Mouse (Mus musculus): ENCODE data around the gene Serpina3i. TPM values are rescaled to one million over a fixed set of nuclear protein-coding genes. Genes with fewer than 3 reads are reported as not detected.

Gene Serpina3i
- 0.22 TPM in 1 of 2 replicates, not detected in the other for polyA plus RNA-seq (2014; fragmentation: Nextera tagmentation; extraction: Ambion mirVana)

DNA sequence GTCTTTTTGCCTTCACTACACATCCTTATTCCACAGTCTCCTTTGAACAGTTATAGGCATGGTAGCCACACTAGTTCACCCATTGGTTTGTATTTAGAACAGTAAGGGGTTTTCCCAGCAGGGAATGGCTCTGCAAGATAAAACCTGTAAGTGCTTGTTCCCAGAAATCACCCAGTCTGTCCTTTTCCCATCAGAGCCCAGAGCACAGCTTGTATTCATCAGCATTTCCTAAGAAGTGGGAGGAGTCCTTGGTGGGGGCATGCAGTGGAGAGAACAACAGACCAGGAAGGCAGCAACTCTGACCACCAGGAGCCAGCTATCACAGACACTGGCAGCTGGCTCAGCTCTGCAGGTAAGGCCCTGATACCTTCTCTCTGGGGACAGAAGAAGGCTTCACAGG, at the start of gene Serpina3i:
Serpina3i (plus strand) TSS at position 260 of the 400 bp plus-strand sequence.
- no peak within 1 kb of the TSS for H3K4me3 ChIP-seq (ENCODE audit: low read length)
- no peak within 1 kb of the TSS for H3K9ac ChIP-seq (ENCODE audit: low read depth, low read length)
- no peak; the same call in 1 of the 2 replicates for ATAC-seq (ENCODE audit: low FRiP score, low TSS enrichment)
- no peak within 1 kb of the TSS for H3K4me2 ChIP-seq (replicated peaks; ENCODE audit: low read depth, low read length)
- no peaks in the 10 kb centered on the region for H3K9me3 ChIP-seq (ENCODE audit: control insufficient read depth, low read length)
- no peaks in the 10 kb centered on the region for H3K36me3 ChIP-seq (ENCODE audit: control insufficient read depth, insufficient read depth, low read length)
- H3K4me1 ChIP-seq (ENCODE audit: control insufficient read depth, insufficient read depth, low read length): no peaks in the 10 kb centered on the region
- no peak within 1 kb of the TSS for H3K27ac ChIP-seq (ENCODE audit: low read depth, low read length)
- H3K27me3 ChIP-seq (ENCODE audit: control insufficient read depth, insufficient read depth, low read length): no peaks in the 10 kb centered on the region

- WGBS: 69% methylated on average over 2 of the region's 2 CpGs
Observed at GRCm38 (mm10) chr12:104213689-104214444, 49.1 kb upstream of the Serpina3i start.

GRCm38 (mm10) chr12:104214445-104214753, 48.5 kb upstream of the Serpina3i start, which contains the start of gene Serpina3f:
Gene Serpina3f, plus strand, starts transcription at chr12:104214544.
- 90% methylated on average over 1 of the region's 1 CpGs for WGBS
- Histone ChIP-seq H3K4me2 (replicated peaks; ENCODE audit: low read depth, low read length) (no peak within 1 kb of the TSS), H3K4me3 (ENCODE audit: low read length) (no peak within 1 kb of the TSS), H3K9me3 (ENCODE audit: control insufficient read depth, low read length) (no peaks in the 10 kb centered on the region), H3K27me3 (ENCODE audit: control insufficient read depth, insufficient read depth, low read length) (no peaks in the 10 kb centered on the region), H3K27ac (ENCODE audit: low read depth, low read length) (no peak within 1 kb of the TSS), H3K4me1 (ENCODE audit: control insufficient read depth, insufficient read depth, low read length) (no peaks in the 10 kb centered on the region), H3K9ac (ENCODE audit: low read depth, low read length) (no peak within 1 kb of the TSS), H3K36me3 (ENCODE audit: control insufficient read depth, insufficient read depth, low read length) (no peaks in the 10 kb centered on the region)
- no peak for ATAC-seq (ENCODE audit: low FRiP score, low TSS enrichment)

More at GRCm38 (mm10) chr12:104213689-104214444, 49.1 kb upstream of the Serpina3i start:
- no peak overlapping the region for H3K4me2 ChIP-seq (replicated peaks; ENCODE audit: low read depth, low read length)
- no peak overlapping the region for H3K27ac ChIP-seq (ENCODE audit: low read depth, low read length)
- no peaks in the 10 kb centered on the region for H3K36me3 ChIP-seq (ENCODE audit: control insufficient read depth, insufficient read depth, low read length)
- H3K4me3 ChIP-seq (ENCODE audit: low read length): no peak overlapping the region
- no peaks in the 10 kb centered on the region for H3K27me3 ChIP-seq (ENCODE audit: control insufficient read depth, insufficient read depth, low read length)
- H3K4me1 ChIP-seq (ENCODE audit: control insufficient read depth, insufficient read depth, low read length): no peaks in the 10 kb centered on the region
- H3K9me3 ChIP-seq (ENCODE audit: control insufficient read depth, low read length): no peaks in the 10 kb centered on the region
- no peak for ATAC-seq (ENCODE audit: low FRiP score, low TSS enrichment)
- H3K9ac ChIP-seq (ENCODE audit: low read depth, low read length): no peak overlapping the region

- H3K4me3 ChIP-seq (ENCODE audit: low read length): no peak overlapping the region
- H3K36me3 ChIP-seq (ENCODE audit: control insufficient read depth, insufficient read depth, low read length): no peaks in the 10 kb centered on the region
- H3K4me2 ChIP-seq (replicated peaks; ENCODE audit: low read depth, low read length): no peak overlapping the region
- H3K9me3 ChIP-seq (ENCODE audit: control insufficient read depth, low read length): no peaks in the 10 kb centered on the region
- H3K9ac ChIP-seq (ENCODE audit: low read depth, low read length): no peak overlapping the region
- no peaks in the 10 kb centered on the region for H3K27me3 ChIP-seq (ENCODE audit: control insufficient read depth, insufficient read depth, low read length)
- H3K4me1 ChIP-seq (ENCODE audit: control insufficient read depth, insufficient read depth, low read length): no peaks in the 10 kb centered on the region
- no peak overlapping the region for H3K27ac ChIP-seq (ENCODE audit: low read depth, low read length)
- ATAC-seq (ENCODE audit: low FRiP score, low TSS enrichment): no peak
- 96% methylated on average over 1 of the region's 1 CpGs for WGBS
Observed at GRCm38 (mm10) chr12:104215249-104215648, 47.7 kb upstream of the Serpina3i start.

GRCm38 (mm10) chr12:104221616-104222015, 41.3 kb upstream of the Serpina3i start:
- no peaks in the 10 kb centered on the region for H3K4me1 ChIP-seq (ENCODE audit: control insufficient read depth, insufficient read depth, low read length)
- WGBS: 80% methylated on average over 1 of the region's 1 CpGs
- H3K4me2 ChIP-seq (replicated peaks; ENCODE audit: low read depth, low read length): no peak overlapping the region
- H3K27me3 ChIP-seq (ENCODE audit: control insufficient read depth, insufficient read depth, low read length): no peaks in the 10 kb centered on the region
- H3K9me3 ChIP-seq (ENCODE audit: control insufficient read depth, low read length): no peaks in the 10 kb centered on the region
- H3K4me3 ChIP-seq (ENCODE audit: low read length): no peak overlapping the region
- no peak overlapping the region for H3K9ac ChIP-seq (ENCODE audit: low read depth, low read length)
- ATAC-seq (ENCODE audit: low FRiP score, low TSS enrichment): no peak
- H3K27ac ChIP-seq (ENCODE audit: low read depth, low read length): no peak overlapping the region
- no peaks in the 10 kb centered on the region for H3K36me3 ChIP-seq (ENCODE audit: control insufficient read depth, insufficient read depth, low read length)

DNA sequence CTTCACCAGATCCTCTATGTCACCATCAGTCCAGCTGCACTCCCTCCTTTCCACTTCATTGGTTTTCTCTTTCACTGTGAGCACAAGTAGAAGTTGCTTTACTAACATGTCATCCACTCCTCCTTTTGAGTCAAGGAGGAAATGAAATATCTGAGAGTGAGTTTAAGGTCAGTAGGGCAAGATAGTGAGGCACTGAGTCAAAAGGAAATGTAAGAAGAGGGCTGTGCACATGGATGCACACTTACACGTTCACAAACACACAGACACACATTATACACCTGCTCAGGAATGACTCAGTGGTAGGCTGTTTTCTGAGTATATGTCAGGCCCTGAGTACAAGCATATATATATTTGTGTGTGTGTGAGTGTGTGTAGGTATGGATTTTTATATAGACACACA, 39.2 kb upstream of the Serpina3i start:
- WGBS: 27% methylated on average over 1 of the region's 1 CpGs
- H3K36me3 ChIP-seq (ENCODE audit: control insufficient read depth, insufficient read depth, low read length): no peaks in the 10 kb centered on the region
- no peak overlapping the region for H3K4me2 ChIP-seq (replicated peaks; ENCODE audit: low read depth, low read length)
- H3K27me3 ChIP-seq (ENCODE audit: control insufficient read depth, insufficient read depth, low read length): no peaks in the 10 kb centered on the region
- no peaks in the 10 kb centered on the region for H3K9me3 ChIP-seq (ENCODE audit: control insufficient read depth, low read length)
- no peak for ATAC-seq (ENCODE audit: low FRiP score, low TSS enrichment)
- no peak overlapping the region for H3K27ac ChIP-seq (ENCODE audit: low read depth, low read length)
- H3K9ac ChIP-seq (ENCODE audit: low read depth, low read length): no peak overlapping the region
- H3K4me3 ChIP-seq (ENCODE audit: low read length): no peak overlapping the region
- H3K4me1 ChIP-seq (ENCODE audit: control insufficient read depth, insufficient read depth, low read length): no peaks in the 10 kb centered on the region

DNA sequence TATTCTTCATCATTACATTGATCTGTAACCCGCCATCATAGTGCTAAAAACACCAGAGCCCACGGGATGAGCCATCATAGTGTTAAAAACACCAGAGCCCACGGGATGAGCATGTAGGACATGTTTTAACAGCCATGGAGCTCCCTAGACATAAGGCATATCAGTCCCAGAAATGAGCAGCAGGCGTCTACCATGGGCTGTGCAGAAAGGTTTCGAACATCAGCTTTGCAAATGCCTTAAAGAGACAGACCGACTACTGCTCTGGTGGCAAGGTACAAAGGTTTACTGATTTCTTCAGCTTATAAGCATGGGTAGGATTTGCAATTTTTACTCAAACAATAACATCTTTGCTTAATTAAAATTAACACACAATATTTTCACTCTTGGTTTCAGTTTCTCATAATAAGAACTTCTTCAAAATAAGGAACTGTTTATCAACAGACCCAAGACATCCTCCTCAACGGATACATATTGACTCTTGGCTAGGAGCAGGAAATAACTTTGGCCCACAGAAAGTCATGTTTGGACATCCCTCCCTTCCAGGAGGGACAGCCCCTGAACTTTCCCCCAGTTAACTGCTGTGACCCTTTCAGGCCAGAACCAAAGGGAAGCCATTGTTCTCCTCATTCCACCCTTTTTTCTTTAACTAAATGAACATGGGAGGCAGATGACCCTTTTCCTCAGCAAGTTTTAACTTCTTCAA, 38.2 kb upstream of the Serpina3i start:
- Histone ChIP-seq H3K27ac (ENCODE audit: low read depth, low read length) (no peak overlapping the region), H3K4me3 (ENCODE audit: low read length) (no peak overlapping the region), H3K4me1 (ENCODE audit: control insufficient read depth, insufficient read depth, low read length) (no peaks in the 10 kb centered on the region), H3K36me3 (ENCODE audit: control insufficient read depth, insufficient read depth, low read length) (no peaks in the 10 kb centered on the region), H3K4me2 (replicated peaks; ENCODE audit: low read depth, low read length) (no peak overlapping the region), H3K27me3 (ENCODE audit: control insufficient read depth, insufficient read depth, low read length) (no peaks in the 10 kb centered on the region), H3K9me3 (ENCODE audit: control insufficient read depth, low read length) (no peaks in the 10 kb centered on the region), H3K9ac (ENCODE audit: low read depth, low read length) (no peak overlapping the region)
- no peak for ATAC-seq (ENCODE audit: low FRiP score, low TSS enrichment)
- WGBS: 68% methylated on average over 7 of the region's 7 CpGs

DNA sequence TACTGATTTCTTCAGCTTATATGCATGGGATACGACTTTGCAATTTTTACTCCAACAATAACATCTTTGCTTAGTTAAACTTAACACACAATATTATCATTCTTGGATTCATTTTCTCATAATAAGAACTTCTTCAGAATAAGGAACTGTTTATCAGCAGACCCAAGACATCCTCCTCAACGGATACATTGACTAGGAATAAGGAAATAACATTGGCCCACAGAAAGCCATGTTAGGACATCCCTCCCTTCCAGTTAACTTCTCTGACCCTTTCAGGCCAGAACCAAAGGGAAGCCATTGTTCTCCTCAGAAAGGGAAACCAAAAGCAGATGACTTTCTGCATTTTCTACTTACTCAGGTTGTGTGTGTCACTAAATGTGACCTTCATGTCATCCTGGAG, 32.2 kb upstream of the Serpina3i start:
- H3K4me1 ChIP-seq (ENCODE audit: control insufficient read depth, insufficient read depth, low read length): no peaks in the 10 kb centered on the region

GRCm38 (mm10) chr12:104235915-104236314, 27.0 kb upstream of the Serpina3i start, which contains the start of gene Serpina3g:
Gene Serpina3g, plus strand, starts transcription at chr12:104236245.
- Histone ChIP-seq H3K4me2 (replicated peaks; ENCODE audit: low read depth, low read length) (no peak within 1 kb of the TSS), H3K27me3 (ENCODE audit: control insufficient read depth, insufficient read depth, low read length) (no peaks in the 10 kb centered on the region), H3K4me3 (ENCODE audit: low read length) (no peak within 1 kb of the TSS), H3K9me3 (ENCODE audit: control insufficient read depth, low read length) (no peaks in the 10 kb centered on the region), H3K9ac (ENCODE audit: low read depth, low read length) (no peak within 1 kb of the TSS; the same call in 1 of the 2 replicates), H3K4me1 (ENCODE audit: control insufficient read depth, insufficient read depth, low read length) (no peaks in the 10 kb centered on the region), H3K36me3 (ENCODE audit: control insufficient read depth, insufficient read depth, low read length) (no peaks in the 10 kb centered on the region), H3K27ac (ENCODE audit: low read depth, low read length) (peak within 1 kb of the TSS; percentile 11; the same call in 1 of the 2 replicates)
- ATAC-seq (ENCODE audit: low FRiP score, low TSS enrichment): peak; percentile 81
- 30% methylated on average over 5 of the region's 5 CpGs for WGBS

More for the DNA sequence above, 32.2 kb upstream of the Serpina3i start:
- Histone ChIP-seq H3K9me3 (ENCODE audit: control insufficient read depth, low read length) (no peaks in the 10 kb centered on the region), H3K27me3 (ENCODE audit: control insufficient read depth, insufficient read depth, low read length) (no peaks in the 10 kb centered on the region), H3K4me2 (replicated peaks; ENCODE audit: low read depth, low read length) (no peak overlapping the region), H3K36me3 (ENCODE audit: control insufficient read depth, insufficient read depth, low read length) (no peaks in the 10 kb centered on the region), H3K27ac (ENCODE audit: low read depth, low read length) (no peak overlapping the region), H3K9ac (ENCODE audit: low read depth, low read length) (no peak overlapping the region), H3K4me3 (ENCODE audit: low read length) (no peak overlapping the region)
- 73% methylated on average over 2 of the region's 2 CpGs for WGBS
- ATAC-seq (ENCODE audit: low FRiP score, low TSS enrichment): no peak
